Mouse (Mus musculus) hindbrain, embryonic 12.5 days (tissue): ENCODE measurements at regions not wholly inside any gene's neighbourhood (a gene's known extent, or its start where the extent isn't known, plus 50 kb on each side); places are given as distances from the start of the nearest gene placed in this dataset.

Source experiments
- ATAC-seq: fragments of 200-750 bp; cut with Nextera tagmentation; 2 replicates; pipeline ENCODE4 v1.8.0; 2017; ENCODE audit warnings: moderate TSS enrichment; ENCODE audit not compliant: low FRiP score
- H3K27ac ChIP-seq: fragments of 300-500 bp; sonication (generic); 2 replicates; pipeline ENCODE4 v1.5.1; 2016; ENCODE audit warnings: mild to moderate bottlenecking
- H3K27me3 ChIP-seq: fragments of 300-500 bp; sonication (generic); 2 replicates; pipeline ENCODE4 v1.6.1; 2016; ENCODE audit warnings: mild to moderate bottlenecking
- H3K36me3 ChIP-seq: fragments of 300-500 bp; sonication (generic); 2 replicates; pipeline ENCODE4 v1.6.1; 2016; ENCODE audit warnings: mild to moderate bottlenecking
- H3K4me1 ChIP-seq: fragments of 300-500 bp; sonication (generic); 2 replicates; pipeline ENCODE4 v1.6.1; 2016
- H3K4me2 ChIP-seq: fragments of 300-500 bp; sonication (generic); replicated peaks from 2 replicates; pipeline ENCODE4 v1.6.1; 2016; ENCODE audit warnings: mild to moderate bottlenecking
- H3K4me3 ChIP-seq: fragments of 300-500 bp; sonication (generic); 2 replicates; pipeline ENCODE4 v1.5.1; 2016; ENCODE audit warnings: mild to moderate bottlenecking
- H3K9ac ChIP-seq: fragments of 300-500 bp; sonication (generic); 2 replicates; pipeline ENCODE4 v1.6.1; 2016; ENCODE audit warnings: mild to moderate bottlenecking, moderate library complexity
- H3K9me3 ChIP-seq: fragments of 300-500 bp; sonication (generic); replicated peaks from 2 replicates; pipeline ENCODE4 v1.6.1; 2016; ENCODE audit warnings: mild to moderate bottlenecking
- WGBS: fragments of 180-500 bp; shearing (Covaris S2); methylation state at CpG from one replicate; pipeline ENCODE4 v1.1.7; 2016; 5-methylcytosine and 5-hydroxymethylcytosine counted together

DNA sequence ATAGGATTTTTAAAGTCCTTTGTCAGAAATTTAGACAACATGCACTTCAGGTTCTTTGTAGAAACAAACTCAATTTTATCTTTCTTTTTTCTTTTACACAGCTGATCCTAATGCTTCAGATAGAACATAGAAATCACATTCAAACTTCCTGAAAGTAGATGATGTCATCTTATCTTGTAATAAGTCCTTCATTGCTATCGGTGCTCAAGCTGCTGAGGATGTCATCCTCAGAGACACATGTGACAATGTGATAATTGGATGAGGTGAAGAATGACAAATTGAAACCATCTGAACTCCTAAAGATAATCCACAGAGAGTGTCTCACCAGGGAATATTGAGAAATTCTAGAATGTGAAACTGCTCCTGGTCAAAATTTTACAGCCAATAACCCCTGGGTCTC, 1012.1 kb downstream of the Slitrk1 start:
- no peaks in the 10 kb centered on the region for H3K36me3 ChIP-seq
- no peak overlapping the region for H3K4me2 ChIP-seq
- no peaks in the 10 kb centered on the region for H3K4me1 ChIP-seq
- H3K9ac ChIP-seq, result no peak overlapping the region
- H3K27ac ChIP-seq, result no peak overlapping the region
- no peaks in the 10 kb centered on the region for H3K27me3 ChIP-seq
- H3K9me3 ChIP-seq, result no peaks in the 10 kb centered on the region
- 65% methylated on average over 1 of the region's 1 CpGs for WGBS
- ATAC-seq, result no peak
- no peak overlapping the region for H3K4me3 ChIP-seq

DNA sequence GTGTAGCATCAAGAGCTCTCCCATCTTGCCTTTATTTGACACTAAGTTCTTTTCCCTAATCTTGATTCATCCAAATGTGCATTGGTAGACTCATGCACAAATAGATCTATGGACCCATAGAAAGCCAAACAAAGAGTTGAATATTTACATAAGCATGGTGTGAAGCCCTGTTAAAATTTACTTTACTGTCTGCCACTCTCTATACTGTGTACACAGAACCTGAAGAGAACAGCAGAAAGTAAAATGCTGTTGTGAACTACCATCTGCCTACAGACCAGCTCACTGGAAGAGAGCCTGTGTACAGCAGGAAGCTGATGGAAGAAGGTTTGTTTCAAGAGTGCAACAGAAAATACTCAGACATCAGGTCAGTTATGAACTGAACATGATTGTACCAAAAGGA, 1053.1 kb downstream of the Slitrk1 start:
- H3K27me3 ChIP-seq, result no peaks in the 10 kb centered on the region
- no peak overlapping the region for H3K9ac ChIP-seq
- ATAC-seq, result no peak
- no peak overlapping the region for H3K27ac ChIP-seq
- H3K4me2 ChIP-seq, result no peak overlapping the region
- H3K4me3 ChIP-seq, result no peak overlapping the region
- H3K36me3 ChIP-seq, result no peaks in the 10 kb centered on the region
- no peaks in the 10 kb centered on the region for H3K9me3 ChIP-seq
- H3K4me1 ChIP-seq, result no peaks in the 10 kb centered on the region

DNA sequence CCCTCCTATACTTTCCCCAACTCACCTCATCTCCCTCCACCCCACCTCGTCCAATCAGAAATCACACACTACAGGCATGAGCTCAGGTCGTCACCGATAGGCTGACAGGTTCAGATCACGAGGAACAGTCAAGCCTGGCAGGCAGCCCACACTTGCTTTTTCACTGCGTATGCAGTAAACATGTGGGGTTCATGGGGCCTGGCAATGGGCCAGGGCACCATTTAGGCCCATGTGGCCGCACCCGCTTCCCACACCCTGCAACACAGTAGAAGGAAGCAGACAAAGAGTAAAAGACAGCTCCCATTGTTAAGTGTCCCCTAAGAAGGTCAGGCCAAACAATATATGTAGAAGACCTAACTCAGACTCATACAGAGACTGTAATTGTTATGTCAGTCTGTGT, 1064.3 kb downstream of the Slitrk1 start:
- Histone ChIP-seq H3K4me3 (no peak overlapping the region), H3K9ac (no peak overlapping the region), H3K4me2 (no peak overlapping the region), H3K27me3 (no peaks in the 10 kb centered on the region), H3K4me1 (no peaks in the 10 kb centered on the region), H3K36me3 (no peaks in the 10 kb centered on the region), H3K9me3 (no peaks in the 10 kb centered on the region), H3K27ac (no peak overlapping the region)
- peak; percentile 38; the same call in 1 of the 2 replicates for ATAC-seq
- 80% methylated on average over 7 of the region's 7 CpGs for WGBS

DNA sequence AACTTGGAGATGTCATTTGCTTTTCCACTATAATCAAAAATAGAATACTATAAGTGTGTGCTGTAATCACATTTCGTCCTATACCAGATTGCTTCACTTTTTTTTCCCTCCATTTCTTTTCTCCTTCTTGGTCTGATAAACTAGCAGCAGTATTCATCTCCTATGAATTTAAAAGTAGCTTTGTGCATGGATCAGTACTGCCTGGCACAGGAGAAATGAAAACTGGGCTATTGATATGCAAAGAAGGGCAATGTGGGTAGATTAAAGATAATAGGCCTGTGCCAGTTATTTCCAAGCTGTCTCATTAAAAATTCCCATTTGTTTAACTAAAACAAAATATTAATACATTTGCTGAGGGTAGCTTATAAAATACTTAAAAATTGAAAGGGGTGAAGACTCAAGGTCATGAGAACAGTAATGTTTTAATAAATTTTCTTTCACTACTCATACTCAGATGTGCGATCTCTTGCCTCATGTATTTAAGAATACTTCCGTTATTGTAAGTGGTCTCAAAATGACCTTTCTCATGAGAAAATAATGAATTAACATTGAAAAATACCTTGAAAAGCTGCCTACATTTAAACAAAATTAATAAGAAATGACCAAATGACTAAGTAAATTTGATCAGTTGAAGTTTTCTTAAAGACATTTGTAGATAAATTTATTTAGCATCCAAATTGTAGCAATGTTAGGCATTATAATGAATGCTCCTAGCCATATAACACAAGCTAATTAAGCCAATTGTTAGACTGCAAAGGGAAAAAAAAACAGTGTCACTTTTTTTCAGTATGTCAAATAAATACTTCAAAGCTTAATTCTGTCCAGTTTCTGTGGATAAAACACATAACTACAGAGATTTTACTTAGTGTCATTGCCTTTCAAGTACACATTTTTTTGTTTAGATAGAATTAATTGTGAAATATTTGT, 1068.4 kb downstream of the Slitrk1 start:
- no peak overlapping the region for H3K9ac ChIP-seq
- H3K27me3 ChIP-seq, result no peaks in the 10 kb centered on the region
- H3K4me2 ChIP-seq, result no peak overlapping the region
- H3K4me1 ChIP-seq, result no peaks in the 10 kb centered on the region
- no peak overlapping the region for H3K4me3 ChIP-seq
- peak; percentile 78; the same call in 1 of the 2 replicates for ATAC-seq
- no peak overlapping the region for H3K27ac ChIP-seq
- H3K9me3 ChIP-seq, result no peaks in the 10 kb centered on the region
- WGBS, result 61% methylated on average over 3 of the region's 3 CpGs
- no peaks in the 10 kb centered on the region for H3K36me3 ChIP-seq

DNA sequence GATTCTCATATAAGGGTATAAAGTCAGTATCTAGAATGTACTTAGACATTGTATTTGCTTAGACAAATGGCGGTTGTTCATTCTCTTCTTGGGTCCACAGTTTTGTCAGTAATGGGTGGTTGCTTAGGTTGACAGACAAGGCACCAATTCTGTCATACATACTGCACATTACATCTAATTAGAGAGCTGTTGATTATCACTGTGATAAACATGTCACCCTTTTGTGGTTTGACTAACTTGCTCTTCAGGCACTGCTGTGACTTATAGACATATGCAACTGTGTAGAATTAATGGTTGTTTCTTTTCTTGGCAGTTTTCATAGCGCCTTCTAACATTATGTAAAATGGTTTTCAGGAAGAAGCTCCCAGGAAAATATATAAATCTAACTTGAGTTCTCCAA, 1069.4 kb downstream of the Slitrk1 start:
- H3K27me3 ChIP-seq, result no peaks in the 10 kb centered on the region
- no peak for ATAC-seq
- H3K4me3 ChIP-seq, result no peak overlapping the region
- H3K4me2 ChIP-seq, result no peak overlapping the region
- H3K9me3 ChIP-seq, result no peaks in the 10 kb centered on the region
- H3K36me3 ChIP-seq, result no peaks in the 10 kb centered on the region
- no peak overlapping the region for H3K9ac ChIP-seq
- no peaks in the 10 kb centered on the region for H3K4me1 ChIP-seq
- no peak overlapping the region for H3K27ac ChIP-seq
- WGBS, result 86% methylated on average over 2 of the region's 2 CpGs

DNA sequence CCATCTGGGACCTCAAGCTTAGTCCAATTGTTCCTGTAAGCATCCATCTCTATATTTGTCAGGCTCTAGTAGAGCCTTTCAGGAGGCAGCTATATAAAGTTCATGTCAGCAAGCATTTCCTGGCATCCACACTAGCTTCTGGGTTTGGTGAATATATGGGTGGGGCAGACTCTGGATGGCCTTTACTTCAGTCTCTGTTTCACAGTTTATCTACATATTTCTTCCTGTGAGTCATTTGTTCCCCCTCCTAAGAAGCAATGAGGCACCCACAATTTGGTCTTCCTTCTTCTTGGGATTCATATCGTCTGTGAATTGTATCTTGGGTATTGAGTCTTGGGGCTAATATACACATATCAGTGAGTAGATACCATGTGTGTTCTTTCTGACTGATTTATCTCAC, 1081.0 kb downstream of the Slitrk1 start:
- H3K4me2 ChIP-seq, result no peak overlapping the region
- 100% methylated on average over 1 of the region's 1 CpGs for WGBS
- no peak for ATAC-seq

DNA sequence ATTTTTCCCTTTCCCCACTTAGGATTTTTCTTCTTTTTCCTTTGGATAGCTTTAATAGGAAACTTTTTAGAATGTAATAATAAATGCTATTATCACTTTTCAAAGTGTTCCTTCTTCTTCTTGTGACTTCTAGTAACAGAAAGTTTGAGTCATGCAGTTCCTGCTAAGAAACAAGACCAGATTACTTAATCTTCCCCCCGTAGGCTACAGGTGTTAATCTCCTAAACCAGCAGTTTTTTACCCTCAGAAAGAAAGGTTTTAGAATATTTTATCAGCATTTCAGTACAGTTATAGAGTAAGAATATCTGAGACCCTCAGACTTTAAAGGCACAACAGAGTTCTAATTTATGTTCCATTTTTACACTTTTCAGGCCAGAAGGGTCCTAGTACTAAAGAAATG, 1128.7 kb downstream of the Slitrk1 start:
- Histone ChIP-seq H3K27ac (no peak overlapping the region), H3K36me3 (no peaks in the 10 kb centered on the region), H3K27me3 (no peaks in the 10 kb centered on the region), H3K4me2 (no peak overlapping the region), H3K9ac (no peak overlapping the region), H3K4me3 (no peak overlapping the region), H3K4me1 (no peaks in the 10 kb centered on the region), H3K9me3 (no peaks in the 10 kb centered on the region)
- WGBS, result 79% methylated on average over 1 of the region's 1 CpGs
- no peak for ATAC-seq

More for the DNA sequence above, 1081.0 kb downstream of the Slitrk1 start:
- Histone ChIP-seq H3K9ac (no peak overlapping the region), H3K27me3 (no peaks in the 10 kb centered on the region), H3K36me3 (no peaks in the 10 kb centered on the region), H3K4me1 (no peaks in the 10 kb centered on the region), H3K27ac (no peak overlapping the region), H3K4me3 (no peak overlapping the region), H3K9me3 (no peaks in the 10 kb centered on the region)
